Mouse (Mus musculus) forebrain, embryonic 14.5 days (tissue): Measurements from ENCODE around the gene Gm20388. TPM values are rescaled to one million over a fixed set of nuclear protein-coding genes. Genes with fewer than 3 reads are reported as not detected.

ENCODE experiments used
- ATAC-seq: fragments of 200-750 bp; cut with Nextera tagmentation; 2 replicates; pipeline ENCODE4 v1.8.0; 2017; ENCODE audit warnings: mild to moderate bottlenecking, moderate library complexity
- DNase-seq: peaks from one replicate; pipeline ENCODE4 v3.0.0-alpha.2; 2015; ENCODE audit warnings: low spot score
- H3K27ac ChIP-seq: fragments of 300-500 bp; sonication (generic); 2 replicates; pipeline ENCODE4 v1.5.1; 2014; ENCODE audit warnings: low read depth, mild to moderate bottlenecking, control low read depth, low read length, moderate library complexity
- H3K27me3 ChIP-seq: fragments of 300-500 bp; sonication (generic); replicated peaks from 2 replicates; pipeline ENCODE4 v1.6.1; 2014; ENCODE audit warnings: low read length, control low read depth, mixed read lengths; ENCODE audit not compliant: control insufficient read depth, insufficient read depth
- H3K36me3 ChIP-seq: fragments of 300-500 bp; sonication (generic); 2 replicates; pipeline ENCODE4 v1.6.1; 2014; ENCODE audit warnings: low read length, control low read depth; ENCODE audit not compliant: control insufficient read depth, insufficient read depth
- H3K4me1 ChIP-seq: fragments of 300-500 bp; sonication (generic); 2 replicates; pipeline ENCODE4 v1.6.1; 2014; ENCODE audit warnings: antibody characterized with exemption, low read length, control low read depth; ENCODE audit not compliant: control insufficient read depth, insufficient read depth
- H3K4me2 ChIP-seq: fragments of 300-500 bp; sonication (generic); 2 replicates; pipeline ENCODE4 v1.6.1; 2014; ENCODE audit warnings: mild to moderate bottlenecking, control low read depth, low read length
- H3K4me3 ChIP-seq: fragments of 300-500 bp; sonication (generic); 2 replicates; pipeline ENCODE4 v1.5.1; 2014; ENCODE audit warnings: low read depth, low read length, control low read depth
- H3K9ac ChIP-seq: fragments of 300-500 bp; sonication (generic); 2 replicates; pipeline ENCODE4 v1.6.1; 2014; ENCODE audit warnings: mild to moderate bottlenecking, low read length, control low read depth, moderate library complexity
- H3K9me3 ChIP-seq: fragments of 300-500 bp; sonication (generic); replicated peaks from 2 replicates; pipeline ENCODE4 v1.6.1; 2016; ENCODE audit warnings: low read length, control low read depth, mixed read lengths; ENCODE audit not compliant: control insufficient read depth
- WGBS: fragments of 180-500 bp; shearing (Covaris S2); extraction: QIAGEN DNeasy Blood & Tissue Kit; methylation state at CpG from one replicate; pipeline ENCODE4 v1.1.7; 2014; 5-methylcytosine and 5-hydroxymethylcytosine counted together
- polyA plus RNA-seq: library from polyadenylated mRNA; unstranded; fragments of >200 nt; fragmentation: Nextera tagmentation; extraction: Ambion mirVana; gene quantifications from 2 replicates; pipeline ENCODE4 v1.2.1, GENCODE M21; 2014

Gm20388 gene
- polyA plus RNA-seq, 1 experiment from 2014 or later = 7.4 TPM

- H3K4me2 ChIP-seq = no peak overlapping the region
- no peak overlapping the region for H3K9ac ChIP-seq
- 0 out of 2 replicates have a peak, but pooled peaks cover 5% of the 10 kb centered on the region for H3K36me3 ChIP-seq
- WGBS = 77% methylated on average over 14 of the region's 14 CpGs
- no peak overlapping the region for H3K27ac ChIP-seq
- no peak for DNase-seq
- no peaks in the 10 kb centered on the region for H3K4me1 ChIP-seq
- ATAC-seq = no peak
- no peaks in the 10 kb centered on the region for H3K9me3 ChIP-seq
- H3K27me3 ChIP-seq = no peaks in the 10 kb centered on the region
- no peak overlapping the region for H3K4me3 ChIP-seq
Measured at GRCm38 (mm10) chr8:123199864-123200263, 3289.2 kb downstream of the Gm20388 start.

DNA sequence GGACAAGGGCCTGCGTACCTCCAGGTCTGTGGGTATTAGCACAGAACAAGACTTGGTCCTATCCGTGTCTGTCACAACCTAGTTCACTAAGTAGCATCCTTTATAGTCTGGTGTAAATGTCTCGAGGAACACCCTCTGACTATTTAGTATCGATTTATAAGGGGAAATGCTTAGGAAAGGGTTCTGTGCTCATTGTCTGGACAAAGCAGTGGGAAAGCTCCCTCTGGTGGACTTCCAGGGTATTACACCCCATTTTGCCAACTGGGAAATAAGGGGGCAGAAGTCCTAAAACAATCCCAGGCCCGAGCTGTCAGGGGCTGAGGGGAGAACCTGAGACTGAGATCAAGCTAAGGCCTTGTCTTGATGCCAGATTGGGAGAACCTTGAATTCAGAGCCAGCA, 3291.6 kb downstream of the Gm20388 start:
- H3K9ac ChIP-seq = 0 out of 2 replicates have a peak overlapping the region, but pooled peaks have one; percentile 29
- DNase-seq (peak; percentile 88), ATAC-seq (peak; percentile 42)
- H3K4me1 ChIP-seq = no peaks in the 10 kb centered on the region
- H3K27me3 ChIP-seq = no peaks in the 10 kb centered on the region
- no peak overlapping the region for H3K4me2 ChIP-seq
- no peak overlapping the region for H3K4me3 ChIP-seq
- WGBS = 24% methylated on average over 5 of the region's 5 CpGs
- H3K36me3 ChIP-seq = peaks cover 25% of the 10 kb centered on the region
- no peaks in the 10 kb centered on the region for H3K9me3 ChIP-seq
- no peak overlapping the region for H3K27ac ChIP-seq

DNA sequence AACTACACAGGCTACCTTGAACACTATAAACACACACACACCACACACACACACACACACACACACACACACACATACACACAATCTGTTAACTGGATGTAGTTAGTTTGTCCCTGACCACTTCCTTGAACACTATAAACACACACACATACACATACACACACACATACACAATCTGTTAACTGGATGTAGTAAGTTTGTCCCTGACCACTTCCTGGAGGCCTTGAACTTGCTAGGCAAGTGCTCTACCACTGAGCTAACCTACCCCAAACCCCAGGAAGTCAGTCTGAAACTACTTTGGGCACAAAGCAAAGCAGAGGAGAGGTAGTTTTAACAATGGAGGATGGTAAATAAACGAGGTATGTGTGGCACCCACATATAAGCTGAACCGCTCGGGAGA, 3292.9 kb downstream of the Gm20388 start:
- Histone ChIP-seq H3K4me2 (no peak overlapping the region), H3K4me1 (no peaks in the 10 kb centered on the region), H3K9ac (no peak overlapping the region), H3K9me3 (no peaks in the 10 kb centered on the region), H3K36me3 (peaks cover 38% of the 10 kb centered on the region), H3K4me3 (no peak overlapping the region), H3K27me3 (no peaks in the 10 kb centered on the region), H3K27ac (no peak overlapping the region)
- WGBS = 80% methylated on average over 3 of the region's 3 CpGs
- DNase-seq (no peak), ATAC-seq (no peak)

DNA sequence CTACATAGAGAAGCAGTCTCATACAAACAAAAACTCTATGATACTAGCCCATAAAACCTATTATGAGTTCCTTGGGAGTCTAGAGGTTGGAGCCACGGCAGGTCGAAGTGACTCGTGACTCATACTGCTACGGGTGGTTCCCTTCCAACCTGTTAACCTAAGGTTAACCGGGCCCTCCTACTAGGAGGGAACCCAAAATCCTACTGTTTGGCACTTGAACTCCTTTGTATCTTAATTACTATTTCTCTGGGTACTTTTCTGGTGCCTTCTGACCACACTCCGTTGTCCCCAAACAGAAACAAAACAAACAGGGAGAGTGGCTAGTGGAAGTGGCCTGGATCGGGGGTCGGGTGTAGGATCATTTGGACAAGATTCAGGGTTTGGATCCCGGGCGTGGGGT, 3301.2 kb downstream of the Gm20388 start:
- H3K27me3 ChIP-seq = no peaks in the 10 kb centered on the region
- ATAC-seq = no peak
- H3K4me1 ChIP-seq = peaks cover 10% of the 10 kb centered on the region
- H3K27ac ChIP-seq = no peak overlapping the region
- peak overlapping the region; percentile 98 for H3K4me3 ChIP-seq
- 55% methylated on average over 10 of the region's 10 CpGs for WGBS
- peak overlapping the region; percentile 92 for H3K4me2 ChIP-seq
- H3K9ac ChIP-seq = peak overlapping the region; percentile 97
- no peak for DNase-seq
- peaks cover 36% of the 10 kb centered on the region for H3K36me3 ChIP-seq
- H3K9me3 ChIP-seq = no peaks in the 10 kb centered on the region

GRCm38 (mm10) chr8:123212321-123213117, 3301.9 kb downstream of the Gm20388 start, which contains the start of the genes Chmp1a and Spata33:
Gene Chmp1a (minus strand): TSS chr8:123212763.
Gene Spata33 (plus strand): TSS chr8:123212832.
- Histone ChIP-seq H3K9ac (peak within 1 kb of the TSS; percentile 97), H3K27ac (peak within 1 kb of the TSS; percentile 48; the same call in 1 of the 2 replicates), H3K36me3 (peaks cover 29% of the 10 kb centered on the region), H3K9me3 (no peaks in the 10 kb centered on the region), H3K4me1 (peaks cover 10% of the 10 kb centered on the region), H3K4me3 (peak within 1 kb of the TSS; percentile 98), H3K4me2 (peak within 1 kb of the TSS; percentile 92), H3K27me3 (no peaks in the 10 kb centered on the region)
- 2% methylated on average over 65 of the region's 76 CpGs for WGBS
- DNase-seq = peak; percentile 95
- peak; percentile 97 for ATAC-seq

DNA sequence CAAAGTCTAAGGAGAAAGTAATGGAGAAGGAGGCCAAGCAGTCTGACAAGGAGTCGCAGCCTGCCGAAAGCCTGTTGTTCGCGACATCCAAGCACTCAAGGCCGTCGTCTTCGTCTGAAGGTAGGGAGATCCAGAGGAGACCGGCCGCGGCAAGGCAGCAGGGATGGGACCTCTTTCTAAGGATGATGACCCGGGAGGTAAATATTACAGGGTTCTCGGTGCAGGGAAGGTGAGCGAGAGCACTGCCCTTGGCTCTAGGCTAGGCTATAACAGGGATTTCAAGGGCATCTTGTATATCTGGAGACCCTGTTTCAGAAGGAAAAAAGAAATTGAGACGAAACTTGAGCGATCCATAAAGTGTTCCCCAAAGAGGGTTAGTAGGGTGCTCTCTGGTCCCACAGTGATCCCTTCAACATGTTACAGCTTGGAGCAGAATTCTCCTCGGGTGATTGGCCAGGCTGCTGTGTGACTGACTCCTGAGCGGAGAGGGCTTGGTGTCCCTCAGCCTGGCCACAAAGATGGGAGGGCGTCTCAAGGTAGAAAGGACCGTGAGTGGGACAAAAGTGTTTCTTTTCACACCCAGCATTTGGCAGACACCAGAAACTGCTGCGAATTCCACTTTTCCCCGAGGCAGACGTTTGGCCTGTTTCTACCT, 3302.6 kb downstream of the Gm20388 start:
- DNase-seq = no peak
- Histone ChIP-seq H3K4me2 (peak overlapping the region; percentile 92), H3K9ac (peak overlapping the region; percentile 59), H3K27ac (peak overlapping the region; percentile 48; the same call in 1 of the 2 replicates), H3K4me3 (peak overlapping the region; percentile 98), H3K27me3 (no peaks in the 10 kb centered on the region), H3K36me3 (peaks cover 22% of the 10 kb centered on the region), H3K9me3 (no peaks in the 10 kb centered on the region), H3K4me1 (peaks cover 10% of the 10 kb centered on the region)
- ATAC-seq = no peak; the same call in 1 of the 2 replicates
- WGBS = 19% methylated on average over 22 of the region's 22 CpGs

DNA sequence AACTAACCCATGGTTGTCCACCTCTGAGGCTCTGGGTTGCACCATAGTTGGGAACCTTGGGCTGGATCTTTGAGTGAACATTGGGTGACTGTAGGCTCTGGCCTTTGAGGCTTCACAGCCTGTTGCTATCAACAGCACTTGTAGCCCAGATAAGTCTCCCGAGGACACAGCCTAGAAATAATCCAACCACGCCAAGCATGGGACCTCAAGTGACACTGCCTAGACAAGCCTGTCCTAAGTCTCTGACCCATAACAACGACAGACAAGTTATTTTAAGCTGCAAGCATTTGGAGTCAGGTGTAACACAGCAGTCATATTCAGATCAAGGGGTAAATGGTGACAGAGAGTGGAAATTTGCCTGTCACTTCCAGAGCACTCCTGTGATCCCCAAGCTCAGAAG, 3304.8 kb downstream of the Gm20388 start:
- Histone ChIP-seq H3K9ac (no peak overlapping the region), H3K36me3 (peaks cover 3% of the 10 kb centered on the region; the same call in 1 of the 2 replicates), H3K4me2 (no peak overlapping the region), H3K27me3 (no peaks in the 10 kb centered on the region), H3K4me3 (no peak overlapping the region), H3K4me1 (peaks cover 10% of the 10 kb centered on the region), H3K9me3 (no peaks in the 10 kb centered on the region), H3K27ac (no peak overlapping the region)
- 80% methylated on average over 3 of the region's 3 CpGs for WGBS
- no peak for DNase-seq
- no peak for ATAC-seq

DNA sequence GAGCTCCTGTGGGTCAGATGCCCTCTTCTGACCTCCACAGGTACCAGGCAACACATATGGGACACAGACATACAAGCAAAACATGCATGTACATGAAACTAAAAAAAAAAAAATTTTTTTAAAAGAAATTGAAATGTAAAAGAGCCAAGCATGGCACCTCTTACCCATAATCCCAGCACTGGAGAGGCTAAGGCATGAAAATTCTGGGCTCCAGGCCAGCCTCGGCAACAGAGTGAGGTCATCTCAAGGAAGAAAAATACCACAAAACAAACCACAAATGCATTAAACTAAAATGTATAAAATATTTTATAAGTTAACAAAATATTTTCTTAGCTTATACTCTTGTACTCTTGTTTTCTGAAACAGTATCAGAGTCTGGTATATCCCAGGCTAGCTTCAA, 3310.3 kb downstream of the Gm20388 start:
- Histone ChIP-seq H3K9me3 (no peaks in the 10 kb centered on the region), H3K36me3 (no peaks in the 10 kb centered on the region), H3K4me2 (no peak overlapping the region), H3K27ac (no peak overlapping the region), H3K27me3 (no peaks in the 10 kb centered on the region), H3K9ac (no peak overlapping the region), H3K4me1 (peaks cover 10% of the 10 kb centered on the region), H3K4me3 (no peak overlapping the region)
- WGBS = 76% methylated on average over 1 of the region's 1 CpGs
- no peak for ATAC-seq
- no peak for DNase-seq
